Mouse (Mus musculus) lung, adult 2 months (tissue): ENCODE measurements at regions not wholly inside any gene's neighbourhood (a gene's known extent, or its start where the extent isn't known, plus 50 kb on each side); places are given as distances from the start of the nearest gene placed in this dataset.

Experiments
- CTCF ChIP-seq: fragments of 200-500 bp; IDR thresholded peaks from 2 replicates; pipeline ENCODE4 v1.5.1; 2011; ENCODE audit warnings: mild to moderate bottlenecking, low read length, control low read depth; ENCODE audit not compliant: insufficient read depth
- POLR2A ChIP-seq: fragments of 200-500 bp; IDR thresholded peaks from 2 replicates; pipeline ENCODE4 v1.6.1; 2011; ENCODE audit warnings: low read depth, mild to moderate bottlenecking, control low read depth, low read length, borderline replicate concordance; ENCODE audit errors: extremely low read depth

DNA sequence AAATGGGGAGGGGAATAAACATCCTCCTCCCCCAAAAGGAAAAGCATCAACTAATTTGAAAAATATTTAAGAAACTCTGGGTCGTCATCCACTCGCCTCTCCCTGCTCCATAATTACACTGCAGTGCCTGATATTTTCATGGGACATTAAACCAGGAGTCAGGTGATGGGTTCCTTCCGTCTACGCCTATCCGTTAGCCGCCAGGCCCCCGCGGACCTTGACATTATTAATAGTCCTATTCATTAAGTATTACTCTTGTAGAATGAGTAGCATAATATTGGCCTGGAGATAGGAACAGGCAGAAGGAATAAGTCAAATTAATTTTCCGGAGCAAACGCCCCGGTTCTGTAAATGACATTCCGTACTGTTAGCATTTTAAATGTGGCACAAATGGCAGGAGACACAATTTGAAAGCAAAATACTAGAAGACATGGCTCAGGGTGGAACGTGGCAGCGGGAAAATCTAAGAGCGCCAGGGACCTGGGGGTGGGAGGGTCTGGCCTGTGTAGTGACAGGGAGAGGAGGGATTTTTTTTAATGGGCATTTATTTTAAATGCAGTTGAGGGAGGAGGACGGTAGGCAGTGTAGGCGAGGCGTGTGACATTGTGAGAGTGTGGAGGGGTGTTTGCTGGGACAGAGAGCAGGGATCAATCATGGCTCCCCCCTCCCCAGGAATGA is 93.2 kb downstream of the Mrm1 start:
- TF ChIP-seq POLR2A (no peak), CTCF (no peak)
